Mouse (Mus musculus): ENCODE measurements around the gene Ifit1.
"Not testable (repeated sequence)": the region's sequence is repeated elsewhere in the genome, so short reads cannot be mapped to it uniquely, and the experiment has no call there.

Ifit1 gene

GRCm38 (mm10) chr19:34640623-34641022, at the start of gene Ifit1, which contains the start of gene Ifit1bl2:
Gene Ifit1, plus strand, starts transcription at chr19:34640871.
Gene Ifit1bl2, minus strand, starts transcription at chr19:34640743.
- peak; percentile 90 for DNase-seq (ENCODE audit: low read depth)

GRCm38 (mm10) chr19:34593456-34593855, 47.2 kb upstream of the Ifit1 start:
- no peak for DNase-seq (ENCODE audit: low read depth)

GRCm38 (mm10) chr19:34594523-34594922, 46.1 kb upstream of the Ifit1 start:
- not testable (repeated sequence) for DNase-seq (ENCODE audit: low read depth)

GRCm38 (mm10) chr19:34596811-34597210, 43.9 kb upstream of the Ifit1 start:
- DNase-seq (ENCODE audit: low read depth): no peak

GRCm38 (mm10) chr19:34598341-34598740, 42.3 kb upstream of the Ifit1 start:
- no peak for DNase-seq (ENCODE audit: low read depth)

- peak; percentile 85 for DNase-seq (ENCODE audit: low read depth)
These were observed 41.4 kb upstream of the Ifit1 start for GRCm38 (mm10) chr19:34599250-34599649.

GRCm38 (mm10) chr19:34601888-34602287, 38.8 kb upstream of the Ifit1 start, which contains the start of gene Ifit1bl1:
Gene Ifit1bl1, minus strand, starts transcription at chr19:34601956.
- peak; percentile 81 for DNase-seq (ENCODE audit: low read depth)

- peak; percentile 50 for DNase-seq (ENCODE audit: low read depth)
These were observed 35.2 kb upstream of the Ifit1 start for GRCm38 (mm10) chr19:34605472-34605871.

GRCm38 (mm10) chr19:34607237-34608051, 33.2 kb upstream of the Ifit1 start, which contains the start of gene Ifit3b:
Gene Ifit3b, plus strand, starts transcription at chr19:34607970.
- peak; percentile 65 for DNase-seq (ENCODE audit: low read depth)

GRCm38 (mm10) chr19:34610118-34610517, 30.6 kb upstream of the Ifit1 start:
- not testable (repeated sequence) for DNase-seq (ENCODE audit: low read depth)

- peak; percentile 35 for DNase-seq (ENCODE audit: low read depth)
These were observed 28.2 kb upstream of the Ifit1 start for GRCm38 (mm10) chr19:34612243-34613001.

GRCm38 (mm10) chr19:34620871-34621270, 19.8 kb upstream of the Ifit1 start:
- no peak for DNase-seq (ENCODE audit: low read depth)

GRCm38 (mm10) chr19:34623781-34624180, 16.9 kb upstream of the Ifit1 start:
- no peak for DNase-seq (ENCODE audit: low read depth)

GRCm38 (mm10) chr19:34624663-34625062, 16.0 kb upstream of the Ifit1 start:
- no peak for DNase-seq (ENCODE audit: low read depth)

GRCm38 (mm10) chr19:34627496-34627895, 13.2 kb upstream of the Ifit1 start:
- DNase-seq (ENCODE audit: low read depth): no peak

- DNase-seq (ENCODE audit: low read depth): no peak
These were observed 9.2 kb upstream of the Ifit1 start for GRCm38 (mm10) chr19:34631487-34631886.

- no peak for DNase-seq (ENCODE audit: low read depth)
These were observed 7.2 kb upstream of the Ifit1 start for GRCm38 (mm10) chr19:34633484-34633883.

- DNase-seq (ENCODE audit: low read depth): peak; percentile 83
These were observed 3.6 kb upstream of the Ifit1 start for GRCm38 (mm10) chr19:34636933-34637557.

GRCm38 (mm10) chr19:34642616-34643015, 1.9 kb downstream of the Ifit1 start:
- DNase-seq (ENCODE audit: low read depth): no peak

GRCm38 (mm10) chr19:34647630-34648029, 7.0 kb downstream of the Ifit1 start:
- not testable (repeated sequence) for DNase-seq (ENCODE audit: low read depth)

GRCm38 (mm10) chr19:34650276-34650675, 9.6 kb downstream of the Ifit1 start:
- DNase-seq (ENCODE audit: low read depth): peak; percentile 52

GRCm38 (mm10) chr19:34650997-34651396, 10.3 kb downstream of the Ifit1 start:
- no peak for DNase-seq (ENCODE audit: low read depth)

Data from induced T-regulatory cell, adult 2 months (primary cell).